Mouse (Mus musculus) fibroblast of lung, adult 2 months (primary cell): Measurements from ENCODE around the gene Ttc16.

Experiments used
- DNase-seq: peaks from one replicate; pipeline ENCODE4 v3.0.0-alpha.2; 2011; ENCODE audit warnings: low read depth

Ttc16 gene

GRCm38 (mm10) chr2:32714987-32715425, 60.4 kb downstream of the Ttc16 start:
- DNase-seq, result peak; percentile 72

- no peak for DNase-seq
Observed at GRCm38 (mm10) chr2:32714117-32714986, 61.1 kb downstream of the Ttc16 start.

- peak; percentile 76 for DNase-seq
Observed at GRCm38 (mm10) chr2:32712934-32713817, 62.3 kb downstream of the Ttc16 start, which contains the start of gene Cdk9. Gene Cdk9, minus strand, starts transcription at chr2:32713076.

- DNase-seq, result peak; percentile 51
Observed at GRCm38 (mm10) chr2:32712586-32712933, 62.9 kb downstream of the Ttc16 start.

- DNase-seq, result no peak
Observed at GRCm38 (mm10) chr2:32712108-32712551, 63.3 kb downstream of the Ttc16 start.

- DNase-seq, result no peak
Observed at GRCm38 (mm10) chr2:32711301-32712056, 64.0 kb downstream of the Ttc16 start.

- DNase-seq, result no peak
Observed at GRCm38 (mm10) chr2:32710425-32710824, 65.0 kb downstream of the Ttc16 start.

GRCm38 (mm10) chr2:32709521-32710137, 65.8 kb downstream of the Ttc16 start:
- DNase-seq, result no peak

GRCm38 (mm10) chr2:32708643-32709042, 66.8 kb downstream of the Ttc16 start:
- no peak for DNase-seq
